Mouse (Mus musculus): ENCODE data around the gene Diexf.

Diexf gene

GRCm38 (mm10) chr1:193129786-193130455 lies at the start of gene Diexf:
Diexf (minus strand) TSS chr1:193130272.
- DNase-seq = peak; percentile 100

- DNase-seq = no peak
These were observed 44.2 kb upstream of the Diexf start for GRCm38 (mm10) chr1:193174143-193174733.

- DNase-seq = no peak
These were observed 43.7 kb upstream of the Diexf start for GRCm38 (mm10) chr1:193173810-193174129.

GRCm38 (mm10) chr1:193172991-193173809 lies 43.1 kb upstream of the Diexf start:
- DNase-seq = peak; percentile 87

- DNase-seq = no peak
These were observed 39.8 kb upstream of the Diexf start for GRCm38 (mm10) chr1:193169856-193170255.

GRCm38 (mm10) chr1:193169228-193169627 lies 39.2 kb upstream of the Diexf start:
- no peak for DNase-seq

GRCm38 (mm10) chr1:193167746-193168145 lies 37.7 kb upstream of the Diexf start, which contains the start of gene A130010J15Rik:
A130010J15Rik (plus strand) TSS chr1:193168046.
- DNase-seq = no peak

- no peak for DNase-seq
These were observed 30.4 kb upstream of the Diexf start for GRCm38 (mm10) chr1:193160317-193161032.

GRCm38 (mm10) chr1:193159613-193160012 lies 29.5 kb upstream of the Diexf start:
- no peak for DNase-seq

- no peak for DNase-seq
These were observed 29.1 kb upstream of the Diexf start for GRCm38 (mm10) chr1:193159163-193159562.

- DNase-seq = no peak
These were observed 27.0 kb upstream of the Diexf start for GRCm38 (mm10) chr1:193157111-193157492.

- DNase-seq = no peak
These were observed 26.4 kb upstream of the Diexf start for GRCm38 (mm10) chr1:193156316-193157110.

- DNase-seq = no peak
These were observed 23.5 kb upstream of the Diexf start for GRCm38 (mm10) chr1:193153561-193153960.

GRCm38 (mm10) chr1:193152872-193153271 lies 22.8 kb upstream of the Diexf start, which contains the start of gene Irf6:
Irf6 (plus strand) TSS chr1:193153111.
- DNase-seq = no peak

- no peak for DNase-seq
These were observed 21.1 kb upstream of the Diexf start for GRCm38 (mm10) chr1:193151134-193151533.

- DNase-seq = no peak
These were observed 19.2 kb upstream of the Diexf start for GRCm38 (mm10) chr1:193149231-193149630.

- DNase-seq = no peak
These were observed 16.3 kb upstream of the Diexf start for GRCm38 (mm10) chr1:193146416-193146815.

GRCm38 (mm10) chr1:193145101-193145500 lies 15.0 kb upstream of the Diexf start:
- DNase-seq = no peak

- DNase-seq = no peak
These were observed 14.4 kb upstream of the Diexf start for GRCm38 (mm10) chr1:193144516-193144915.

GRCm38 (mm10) chr1:193142517-193143062 lies 12.5 kb upstream of the Diexf start:
- no peak for DNase-seq

GRCm38 (mm10) chr1:193141118-193141517 lies 11.0 kb upstream of the Diexf start:
- DNase-seq = no peak

GRCm38 (mm10) chr1:193138669-193139068 lies 8.6 kb upstream of the Diexf start:
- DNase-seq = no peak
